15 mouse cellular contexts compared by ENCODE assay signal in the genomic region with DNA sequence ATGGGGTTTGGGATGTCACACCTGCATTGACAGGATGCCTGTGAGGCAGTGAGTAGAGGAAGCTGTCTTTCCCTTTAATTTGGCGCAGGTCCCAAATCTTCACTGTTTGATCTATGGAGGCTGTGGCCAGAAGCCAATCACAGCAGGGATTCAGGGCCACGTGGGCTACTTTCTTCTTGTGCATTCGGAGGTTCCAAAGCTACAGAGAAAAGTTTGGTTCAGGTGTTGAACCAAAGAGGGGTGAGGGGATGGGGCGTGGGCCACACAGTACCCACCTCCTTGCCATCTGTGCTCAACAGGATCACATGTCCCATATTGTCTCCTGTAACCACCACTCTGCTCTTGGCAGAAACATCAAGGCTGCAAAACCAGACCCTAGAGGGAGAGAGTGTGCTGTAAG. TPM values are rescaled to one million over a fixed set of nuclear protein-coding genes. Genes with fewer than 3 reads are reported as not detected.
A peak's percentile ranks its signal among the peaks of the same experiment; 100 is the strongest.
DNase-seq lines count a peak whose midpoint lies in the region; ATAC-seq lines count a peak whose summit lies in the region.
"Had no signal": no experiment of that assay in that cellular context is flagged by ENCODE, and none has a peak within 500 bp of the region (broad histone marks: within the 10 kb centered on the region; RNA-seq: fewer than 3 reads in every experiment).

No protein-coding gene starts in this region.

- no peak overlapping the region for H3K4me2 ChIP-seq in hindbrain, embryonic 15.5 days
- H3K4me2 ChIP-seq in neural tube, embryonic 13.5 days, result no peak overlapping the region
- H3K4me2 ChIP-seq: heart, embryonic 15.5 days had no signal

- WGBS in hindbrain, embryonic 15.5 days, result 58% methylated on average over 4 of the region's 4 CpGs
- WGBS in hindbrain, embryonic 10.5 days, result 71% methylated on average over 4 of the region's 4 CpGs
- 61% methylated on average over 4 of the region's 4 CpGs for WGBS in neural tube, embryonic 13.5 days

- no peak overlapping the region for H3K27ac ChIP-seq in hindbrain, embryonic 15.5 days (replicated peaks)
- no peak overlapping the region for H3K27ac ChIP-seq in hindbrain, embryonic 10.5 days
- H3K27ac ChIP-seq in neural tube, embryonic 13.5 days (replicated peaks), result peak overlapping the region; percentile 14; the same call in 1 of the 2 replicates
- H3K27ac ChIP-seq: forebrain, embryonic 10.5 days; heart, embryonic 15.5 days; limb, embryonic 10.5 days; macrophage had no signal

- no peak overlapping the region for H3K9ac ChIP-seq in hindbrain, embryonic 15.5 days
- no peak overlapping the region for H3K9ac ChIP-seq in neural tube, embryonic 13.5 days
- H3K9ac ChIP-seq: heart, embryonic 15.5 days had no signal

- H3K36me3 ChIP-seq in hindbrain, embryonic 15.5 days, result peaks cover 25% of the 10 kb centered on the region
- peaks cover 57% of the 10 kb centered on the region for H3K36me3 ChIP-seq in hindbrain, embryonic 10.5 days
- H3K36me3 ChIP-seq in neural tube, embryonic 13.5 days, result peaks cover 57% of the 10 kb centered on the region

- H3K27me3 ChIP-seq in hindbrain, embryonic 15.5 days, result no peaks in the 10 kb centered on the region
- no peaks in the 10 kb centered on the region for H3K27me3 ChIP-seq in hindbrain, embryonic 10.5 days (ENCODE audit: insufficient read depth, poor library complexity, severe bottlenecking)
- H3K27me3 ChIP-seq in neural tube, embryonic 13.5 days, result no peaks in the 10 kb centered on the region
- H3K27me3 ChIP-seq: heart, embryonic 15.5 days had no signal

- peak; percentile 44 for DNase-seq in adrenal gland, postnatal 10 days
- no peak for DNase-seq in adrenal gland, postnatal 25 days
- no peak for DNase-seq in hindbrain, embryonic 10.5 days (ENCODE audit: low spot score)
- DNase-seq in neural tube, embryonic 10.5 days (ENCODE audit: extremely low spot score, low spot score), result no peak
- DNase-seq in thymus, postnatal 4 days, result peak; percentile 43
- no peak for DNase-seq in yolk sac, embryonic 10.5 days (ENCODE audit: low spot score)
- DNase-seq: gastrocnemius, postnatal 25 days; kidney, adult 11 months; right cerebral cortex, adult 18-20 months had no signal

- no peaks in the 10 kb centered on the region for H3K4me1 ChIP-seq in hindbrain, embryonic 15.5 days (replicated peaks)
- H3K4me1 ChIP-seq in hindbrain, embryonic 10.5 days (replicated peaks), result no peaks in the 10 kb centered on the region
- 0 out of 2 replicates have a peak, but pooled peaks cover 3% of the 10 kb centered on the region for H3K4me1 ChIP-seq in neural tube, embryonic 13.5 days (replicated peaks)
- H3K4me1 ChIP-seq: forebrain, embryonic 10.5 days; heart, embryonic 15.5 days; limb, embryonic 10.5 days had no signal

- ATAC-seq in hindbrain, embryonic 15.5 days (ENCODE audit: low FRiP score, low read depth), result peak; percentile 34; the same call in 1 of the 2 replicates
- no peak for ATAC-seq in neural tube, embryonic 13.5 days (ENCODE audit: low read depth)

- H3K9me3 ChIP-seq in hindbrain, embryonic 15.5 days, result no peaks in the 10 kb centered on the region
- no peaks in the 10 kb centered on the region for H3K9me3 ChIP-seq in hindbrain, embryonic 10.5 days
- H3K9me3 ChIP-seq in neural tube, embryonic 13.5 days, result no peaks in the 10 kb centered on the region
- H3K9me3 ChIP-seq: forebrain, embryonic 10.5 days; heart, embryonic 15.5 days; limb, embryonic 10.5 days had no signal

- H3K4me3 ChIP-seq in hindbrain, embryonic 15.5 days, result no peak overlapping the region
- no peak overlapping the region for H3K4me3 ChIP-seq in hindbrain, embryonic 10.5 days
- H3K4me3 ChIP-seq in neural tube, embryonic 13.5 days, result no peak overlapping the region
- H3K4me3 ChIP-seq: forebrain, embryonic 10.5 days; heart, embryonic 15.5 days; limb, embryonic 10.5 days had no signal

RNA-seq across cellular contexts. Expression of a gene that starts 14.3 kb away (rescaled TPM):
- total RNA-seq in adrenal gland, postnatal 10 days (2021), result 10 to 100 TPM; 30.0 to 37.0 TPM
- 34.0 and 41.8 TPM in 2 replicates for total RNA-seq in adrenal gland, postnatal 25 days (2021)
- polyA plus RNA-seq in hindbrain, embryonic 15.5 days (2015; fragmentation: Nextera tagmentation; extraction: Ambion mirVana), result 36.2 and 37.2 TPM in 2 replicates
- 29.6 and 34.9 TPM in 2 replicates for polyA plus RNA-seq in hindbrain, embryonic 10.5 days (2016; fragmentation: Nextera tagmentation; extraction: Ambion mirVana)
- 37.2 and 43.3 TPM in 2 replicates for polyA plus RNA-seq in neural tube, embryonic 13.5 days (2015; fragmentation: Nextera tagmentation; extraction: Ambion mirVana)

RNA-seq across cellular contexts. Expression of a gene that starts 14.4 kb away (rescaled TPM):
- total RNA-seq in adrenal gland, postnatal 10 days (2021), result 10 to 100 TPM; 33.6 to 39.7 TPM
- 16.7 and 22.7 TPM in 2 replicates for total RNA-seq in adrenal gland, postnatal 25 days (2021)
- 2.5 and 2.6 TPM in 2 replicates for polyA plus RNA-seq in hindbrain, embryonic 15.5 days (2015; fragmentation: Nextera tagmentation; extraction: Ambion mirVana)
- polyA plus RNA-seq in hindbrain, embryonic 10.5 days (2016; fragmentation: Nextera tagmentation; extraction: Ambion mirVana), result 2.0 and 2.1 TPM in 2 replicates
- 1.1 and 1.5 TPM in 2 replicates for polyA plus RNA-seq in neural tube, embryonic 13.5 days (2015; fragmentation: Nextera tagmentation; extraction: Ambion mirVana)

RNA-seq across cellular contexts. Expression of a gene that starts 19.8 kb away (rescaled TPM):
- total RNA-seq in adrenal gland, postnatal 10 days (2021), result 10 to 100 TPM in 1 of 2 experiments, 1 to 10 TPM in 1; 9.2 to 16.3 TPM
- 10.4 and 13.2 TPM in 2 replicates for total RNA-seq in adrenal gland, postnatal 25 days (2021)
- 16.3 and 16.6 TPM in 2 replicates for polyA plus RNA-seq in hindbrain, embryonic 15.5 days (2015; fragmentation: Nextera tagmentation; extraction: Ambion mirVana)
- polyA plus RNA-seq in hindbrain, embryonic 10.5 days (2016; fragmentation: Nextera tagmentation; extraction: Ambion mirVana), result 8.3 and 10.5 TPM in 2 replicates
- 11.7 and 14.1 TPM in 2 replicates for polyA plus RNA-seq in neural tube, embryonic 13.5 days (2015; fragmentation: Nextera tagmentation; extraction: Ambion mirVana)

RNA-seq across cellular contexts. Expression of a gene that starts 33.4 kb away (rescaled TPM):
- 10 to 100 TPM; 17.0 to 22.5 TPM for total RNA-seq in adrenal gland, postnatal 10 days (2021)
- 21.0 and 22.9 TPM in 2 replicates for total RNA-seq in adrenal gland, postnatal 25 days (2021)
- polyA plus RNA-seq in hindbrain, embryonic 15.5 days (2015; fragmentation: Nextera tagmentation; extraction: Ambion mirVana), result 57.6 and 62.3 TPM in 2 replicates
- polyA plus RNA-seq in hindbrain, embryonic 10.5 days (2016; fragmentation: Nextera tagmentation; extraction: Ambion mirVana), result 17.1 and 23.1 TPM in 2 replicates
- polyA plus RNA-seq in neural tube, embryonic 13.5 days (2015; fragmentation: Nextera tagmentation; extraction: Ambion mirVana), result 47.3 and 51.6 TPM in 2 replicates

RNA-seq across cellular contexts. Expression of a gene that starts 38.7 kb away (rescaled TPM):
- 10 to 100 TPM; 53.9 to 80.0 TPM for total RNA-seq in adrenal gland, postnatal 10 days (2021)
- 134 and 152 TPM in 2 replicates for total RNA-seq in adrenal gland, postnatal 25 days (2021)
- 17.0 and 17.7 TPM in 2 replicates for polyA plus RNA-seq in hindbrain, embryonic 15.5 days (2015; fragmentation: Nextera tagmentation; extraction: Ambion mirVana)
- polyA plus RNA-seq in hindbrain, embryonic 10.5 days (2016; fragmentation: Nextera tagmentation; extraction: Ambion mirVana), result 30.0 and 38.5 TPM in 2 replicates
- 14.8 and 15.3 TPM in 2 replicates for polyA plus RNA-seq in neural tube, embryonic 13.5 days (2015; fragmentation: Nextera tagmentation; extraction: Ambion mirVana)

Comparison
In these comparisons a context has a peak if more than half of its experiments do, and no peak if none do; other contexts are left out.
1. DNase-seq: peak in adrenal gland, postnatal 10 days (single experiment) and thymus, postnatal 4 days (single experiment); none in adrenal gland, postnatal 25 days (single experiment), hindbrain, embryonic 10.5 days (single experiment), neural tube, embryonic 10.5 days (single experiment) and yolk sac, embryonic 10.5 days (single experiment).